In the genomic region with DNA sequence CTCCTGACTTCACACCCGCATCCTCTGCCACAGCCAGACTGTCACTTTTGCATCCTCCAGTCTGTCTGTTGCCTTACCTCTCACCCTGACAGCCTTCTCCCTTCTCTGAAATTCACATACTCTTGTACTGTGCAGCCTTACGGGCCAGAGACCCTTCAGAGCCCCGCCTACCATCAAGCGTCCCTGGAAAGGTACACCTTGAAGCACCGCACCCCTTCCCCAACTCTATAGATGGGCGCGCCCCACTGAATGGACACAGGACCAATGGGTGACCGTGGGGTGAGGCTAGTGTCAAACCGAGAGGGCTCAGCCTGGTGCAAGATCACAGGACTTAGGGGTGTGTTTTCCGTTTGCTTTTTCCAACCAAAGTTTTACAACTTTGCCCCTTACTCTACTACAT, we compare ENCODE assay signal across 8 mouse cellular contexts. TPM values are rescaled to one million over a fixed set of nuclear protein-coding genes. Genes with fewer than 3 reads are reported as not detected.
A peak's percentile ranks its signal among the peaks of the same experiment; 100 is the strongest.
DNase-seq lines count a peak whose midpoint lies in the region; ATAC-seq lines count a peak whose summit lies in the region.

No protein-coding gene starts in this region.

- H3K4me1 ChIP-seq in embryonic facial prominence, embryonic 15.5 days, result peaks cover 14% of the 10 kb centered on the region
- H3K4me1 ChIP-seq in limb, embryonic 10.5 days, result peaks cover 14% of the 10 kb centered on the region
- H3K4me1 ChIP-seq in neural tube, embryonic 12.5 days, result peaks cover 12% of the 10 kb centered on the region

- no peaks in the 10 kb centered on the region for H3K9me3 ChIP-seq in embryonic facial prominence, embryonic 15.5 days (replicated peaks)
- H3K9me3 ChIP-seq in limb, embryonic 10.5 days (replicated peaks), result no peaks in the 10 kb centered on the region
- H3K9me3 ChIP-seq in neural tube, embryonic 12.5 days, result no peaks in the 10 kb centered on the region

- H3K4me2 ChIP-seq in embryonic facial prominence, embryonic 15.5 days (replicated peaks), result peak overlapping the region; percentile 87
- peak overlapping the region; percentile 87 for H3K4me2 ChIP-seq in neural tube, embryonic 12.5 days (replicated peaks)

- H3K9ac ChIP-seq in embryonic facial prominence, embryonic 15.5 days, result peak overlapping the region; percentile 33; the same call in 1 of the 2 replicates
- H3K9ac ChIP-seq in neural tube, embryonic 12.5 days, result no peak overlapping the region

- peak; percentile 24; the same call in 1 of the 2 replicates for ATAC-seq in embryonic facial prominence, embryonic 15.5 days (ENCODE audit: insufficient number of reproducible peaks, low FRiP score, low TSS enrichment, low read depth)
- ATAC-seq in neural tube, embryonic 12.5 days (ENCODE audit: low FRiP score, low read depth), result no peak

- intact Hi-C loops in left cerebral cortex, postnatal 14 days (cut with DNase I), result no loop called here

- no peaks in the 10 kb centered on the region for H3K36me3 ChIP-seq in embryonic facial prominence, embryonic 15.5 days
- H3K36me3 ChIP-seq in limb, embryonic 10.5 days, result peaks cover 5% of the 10 kb centered on the region; the same call in 1 of the 2 replicates
- H3K36me3 ChIP-seq in neural tube, embryonic 12.5 days, result peaks cover 3% of the 10 kb centered on the region; the same call in 1 of the 2 replicates

- WGBS in embryonic facial prominence, embryonic 15.5 days, result 4% methylated on average over 10 of the region's 10 CpGs
- WGBS in limb, embryonic 10.5 days, result 8% methylated on average over 10 of the region's 10 CpGs
- WGBS in neural tube, embryonic 12.5 days, result 6% methylated on average over 10 of the region's 10 CpGs

- DNase-seq in lung, adult 18-20 months, result peak; percentile 38 to 46
- no peak for DNase-seq in lung, postnatal 14 days
- no peak for DNase-seq in limb, embryonic 10.5 days (ENCODE audit: low spot score)
- no peak for DNase-seq in c-Kit-positive CD71-positive TER-119-positive erythroid progenitor cells, embryonic 14.5 days (ENCODE audit: low spot score)
- DNase-seq in cerebellum, adult 9-11 months, result no peak
- DNase-seq in left cerebral cortex, postnatal 14 days (ENCODE audit: low spot score in 2 of 2), result no peak

- peak overlapping the region; percentile 77 for H3K27ac ChIP-seq in embryonic facial prominence, embryonic 15.5 days (replicated peaks)
- no peak overlapping the region for H3K27ac ChIP-seq in limb, embryonic 10.5 days
- no peak overlapping the region for H3K27ac ChIP-seq in neural tube, embryonic 12.5 days

- 0 out of 2 replicates have a peak, but pooled peaks cover 4% of the 10 kb centered on the region for H3K27me3 ChIP-seq in embryonic facial prominence, embryonic 15.5 days
- peaks cover 55% of the 10 kb centered on the region for H3K27me3 ChIP-seq in limb, embryonic 10.5 days (ENCODE audit: low read depth, poor library complexity, severe bottlenecking)
- peaks cover 38% of the 10 kb centered on the region for H3K27me3 ChIP-seq in neural tube, embryonic 12.5 days (replicated peaks)

- H3K4me3 ChIP-seq in embryonic facial prominence, embryonic 15.5 days (replicated peaks), result peak overlapping the region; percentile 65
- H3K4me3 ChIP-seq in limb, embryonic 10.5 days, result peak overlapping the region; percentile 63
- H3K4me3 ChIP-seq in neural tube, embryonic 12.5 days, result peak overlapping the region; percentile 45; the same call in 1 of the 2 replicates

RNA-seq across cellular contexts. Expression of a gene that starts 1.1 kb away (rescaled TPM):
- 17.7 and 20.1 TPM in 2 replicates for polyA plus RNA-seq in embryonic facial prominence, embryonic 15.5 days (2015; fragmentation: Nextera tagmentation; extraction: Ambion mirVana)
- 3.3 and 4.3 TPM in 2 replicates for polyA plus RNA-seq in limb, embryonic 10.5 days (2016; fragmentation: Nextera tagmentation; extraction: Ambion mirVana)
- 2.3 and 3.0 TPM in 2 replicates for polyA plus RNA-seq in neural tube, embryonic 12.5 days (2016; fragmentation: Nextera tagmentation; extraction: Ambion mirVana)
- total RNA-seq in left cerebral cortex, postnatal 14 days (2021), result 1 to 10 TPM in 1 of 2 experiments, under 1 TPM in 1; 0.97 to 1.3 TPM

RNA-seq across cellular contexts. Expression of a gene that starts 12.4 kb away (rescaled TPM):
- 5.5 and 11.0 TPM in 2 replicates for polyA plus RNA-seq in embryonic facial prominence, embryonic 15.5 days (2015; fragmentation: Nextera tagmentation; extraction: Ambion mirVana)
- polyA plus RNA-seq in limb, embryonic 10.5 days (2016; fragmentation: Nextera tagmentation; extraction: Ambion mirVana), result 0.84 and 1.2 TPM in 2 replicates
- polyA plus RNA-seq in neural tube, embryonic 12.5 days (2016; fragmentation: Nextera tagmentation; extraction: Ambion mirVana), result 0.41 and 1.2 TPM in 2 replicates
- under 1 TPM; 0.59 to 0.72 TPM for total RNA-seq in left cerebral cortex, postnatal 14 days (2021)

Comparison
In these comparisons a context has a peak if more than half of its experiments do, and no peak if none do; other contexts are left out.
1. DNase-seq: peak in lung, adult 18-20 months (2 of 2); none in lung, postnatal 14 days (single experiment), limb, embryonic 10.5 days (single experiment), c-Kit-positive CD71-positive TER-119-positive erythroid progenitor cells, embryonic 14.5 days (single experiment), cerebellum, adult 9-11 months (single experiment) and left cerebral cortex, postnatal 14 days (0 of 2).
2. Peak in every context shown above with its lines, with median percentiles within 50 percentile points of each other: H3K4me3 ChIP-seq.